Mouse (Mus musculus): ENCODE results near the gene Pxdn. TPM values are rescaled to one million over a fixed set of nuclear protein-coding genes. Genes with fewer than 3 reads are reported as not detected.

The Pxdn gene
- total RNA-seq, 2 experiments from 2014 or later: 42.7 to 49.8 TPM

GRCm38 (mm10) chr12:30054761-30055540 lies 117.5 kb downstream of the Pxdn start:
- intact Hi-C loops (cut with DNase I): no loop called here
- no peak for DNase-seq (ENCODE audit: low spot score in 2 of 2)

GRCm38 (mm10) chr12:30058044-30058443 lies 120.6 kb downstream of the Pxdn start:
- DNase-seq (ENCODE audit: low spot score in 2 of 2): no peak
- intact Hi-C loops (cut with DNase I): loop anchor here (2.0 kb wide), 1 partner anchor 71 kb away; no protein-coding TSS in a partner anchor

- intact Hi-C loops (cut with DNase I): no loop called here
- DNase-seq (ENCODE audit: low spot score in 2 of 2): no peak
Observed at GRCm38 (mm10) chr12:30061503-30062117, 124.2 kb downstream of the Pxdn start.

GRCm38 (mm10) chr12:30062118-30062505 lies 124.7 kb downstream of the Pxdn start:
- intact Hi-C loops (cut with DNase I): no loop called here
- DNase-seq (ENCODE audit: low spot score in 2 of 2): no peak

Other genes with a start within 250 kb of the Pxdn start
- gene Tpo, start 195.0 kb downstream of the Pxdn start, total RNA-seq (2021): under 1 TPM; 0.11 to 0.20 TPM